Mouse (Mus musculus): ENCODE data around the gene Palld. TPM values are rescaled to one million over a fixed set of nuclear protein-coding genes. Genes with fewer than 3 reads are reported as not detected.

The Palld gene
- polyA plus RNA-seq, 1 experiment from 2014 or later: 84.1 TPM

GRCm38 (mm10) chr8:61480260-61480967 is 422.1 kb downstream of the Palld start:
- ATAC-seq (ENCODE audit: low read depth): no peak
- no peaks in the 10 kb centered on the region for H3K27me3 ChIP-seq (ENCODE audit: control insufficient read depth, insufficient read depth, low read depth, low read length)
- H3K4me2 ChIP-seq (ENCODE audit: low read depth, low read length): no peak overlapping the region
- H3K27ac ChIP-seq (ENCODE audit: low read length): no peak overlapping the region
- no peak overlapping the region for H3K4me3 ChIP-seq (ENCODE audit: low read length)
- no peak overlapping the region for H3K9ac ChIP-seq (ENCODE audit: low read length)
- no peaks in the 10 kb centered on the region for H3K36me3 ChIP-seq (ENCODE audit: control insufficient read depth, insufficient read depth, low read length)
- H3K9me3 ChIP-seq (ENCODE audit: control insufficient read depth, low read length): no peaks in the 10 kb centered on the region
- H3K4me1 ChIP-seq (replicated peaks; ENCODE audit: control insufficient read depth, insufficient read depth, low read length): 0 out of 2 replicates have a peak, but pooled peaks cover 2% of the 10 kb centered on the region
- 81% methylated on average over 14 of the region's 14 CpGs for WGBS

GRCm38 (mm10) chr8:61479506-61480214 is 422.8 kb downstream of the Palld start:
- Histone ChIP-seq H3K4me2 (ENCODE audit: low read depth, low read length) (no peak overlapping the region), H3K4me3 (ENCODE audit: low read length) (no peak overlapping the region), H3K27me3 (ENCODE audit: control insufficient read depth, insufficient read depth, low read depth, low read length) (no peaks in the 10 kb centered on the region), H3K9me3 (ENCODE audit: control insufficient read depth, low read length) (no peaks in the 10 kb centered on the region), H3K4me1 (replicated peaks; ENCODE audit: control insufficient read depth, insufficient read depth, low read length) (0 out of 2 replicates have a peak, but pooled peaks cover 2% of the 10 kb centered on the region), H3K36me3 (ENCODE audit: control insufficient read depth, insufficient read depth, low read length) (no peaks in the 10 kb centered on the region), H3K9ac (ENCODE audit: low read length) (no peak overlapping the region), H3K27ac (ENCODE audit: low read length) (no peak overlapping the region)
- peak; percentile 58 for ATAC-seq (ENCODE audit: low read depth)
- 36% methylated on average over 11 of the region's 11 CpGs for WGBS

DNA sequence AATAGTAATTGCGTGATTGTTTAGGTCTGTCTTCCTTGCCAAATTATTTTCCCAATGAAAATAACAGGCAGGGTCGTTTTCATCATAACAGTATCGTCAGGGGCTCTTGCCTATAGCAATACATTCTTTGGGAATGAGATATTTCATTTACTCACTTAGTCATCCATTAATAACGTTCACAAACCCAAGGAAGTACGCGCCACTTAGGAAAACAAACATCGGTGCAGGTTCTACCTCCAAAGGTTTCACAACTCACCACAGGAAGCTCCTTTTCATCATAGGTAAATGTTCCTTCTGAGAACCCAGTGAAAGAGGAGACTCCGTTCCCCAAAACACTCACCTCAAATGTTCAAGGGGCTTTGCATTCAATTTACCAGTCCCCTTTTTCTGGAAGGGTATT is 423.7 kb downstream of the Palld start:
- peak; percentile 49; the same call in 1 of the 2 replicates for ATAC-seq (ENCODE audit: low read depth)
- no peaks in the 10 kb centered on the region for H3K9me3 ChIP-seq (ENCODE audit: control insufficient read depth, low read length)
- no peaks in the 10 kb centered on the region for H3K27me3 ChIP-seq (ENCODE audit: control insufficient read depth, insufficient read depth, low read depth, low read length)
- H3K4me2 ChIP-seq (ENCODE audit: low read depth, low read length): no peak overlapping the region
- 0 out of 2 replicates have a peak, but pooled peaks cover 2% of the 10 kb centered on the region for H3K4me1 ChIP-seq (replicated peaks; ENCODE audit: control insufficient read depth, insufficient read depth, low read length)
- H3K36me3 ChIP-seq (ENCODE audit: control insufficient read depth, insufficient read depth, low read length): no peaks in the 10 kb centered on the region
- H3K9ac ChIP-seq (ENCODE audit: low read length): no peak overlapping the region
- no peak overlapping the region for H3K4me3 ChIP-seq (ENCODE audit: low read length)
- H3K27ac ChIP-seq (ENCODE audit: low read length): no peak overlapping the region
- WGBS: 41% methylated on average over 8 of the region's 8 CpGs

GRCm38 (mm10) chr8:61478150-61478549 is 424.3 kb downstream of the Palld start:
- H3K4me1 ChIP-seq (replicated peaks; ENCODE audit: control insufficient read depth, insufficient read depth, low read length): 0 out of 2 replicates have a peak, but pooled peaks cover 2% of the 10 kb centered on the region
- H3K4me3 ChIP-seq (ENCODE audit: low read length): no peak overlapping the region
- no peaks in the 10 kb centered on the region for H3K27me3 ChIP-seq (ENCODE audit: control insufficient read depth, insufficient read depth, low read depth, low read length)
- no peak overlapping the region for H3K4me2 ChIP-seq (ENCODE audit: low read depth, low read length)
- H3K27ac ChIP-seq (ENCODE audit: low read length): no peak overlapping the region
- H3K9me3 ChIP-seq (ENCODE audit: control insufficient read depth, low read length): no peaks in the 10 kb centered on the region
- H3K9ac ChIP-seq (ENCODE audit: low read length): no peak overlapping the region
- WGBS: 83% methylated on average over 4 of the region's 4 CpGs
- no peaks in the 10 kb centered on the region for H3K36me3 ChIP-seq (ENCODE audit: control insufficient read depth, insufficient read depth, low read length)
- no peak for ATAC-seq (ENCODE audit: low read depth)

DNA sequence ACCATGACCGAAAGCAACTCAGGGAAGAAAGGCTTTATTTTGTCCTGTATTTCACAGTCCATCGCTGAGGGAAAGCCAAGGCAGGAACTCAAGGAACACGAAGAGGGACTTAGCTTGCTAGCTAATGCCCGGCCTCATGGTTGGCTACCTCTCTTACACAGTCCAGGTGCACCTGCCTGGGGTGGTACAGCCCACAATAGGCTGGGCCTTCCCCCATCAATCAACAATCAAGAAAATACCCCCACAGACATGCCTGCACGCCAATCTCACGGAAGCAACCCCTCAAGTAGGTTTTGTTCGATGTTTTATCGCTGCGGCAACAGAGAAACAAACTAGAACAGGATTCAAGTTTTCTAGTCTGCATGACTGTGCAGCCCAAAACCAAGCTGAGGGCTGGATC is 426.3 kb downstream of the Palld start:
- WGBS: 71% methylated on average over 9 of the region's 9 CpGs
- H3K9ac ChIP-seq (ENCODE audit: low read length): no peak overlapping the region
- no peaks in the 10 kb centered on the region for H3K36me3 ChIP-seq (ENCODE audit: control insufficient read depth, insufficient read depth, low read length)
- no peaks in the 10 kb centered on the region for H3K9me3 ChIP-seq (ENCODE audit: control insufficient read depth, low read length)
- H3K4me2 ChIP-seq (ENCODE audit: low read depth, low read length): no peak overlapping the region
- H3K27me3 ChIP-seq (ENCODE audit: control insufficient read depth, insufficient read depth, low read depth, low read length): no peaks in the 10 kb centered on the region
- no peak overlapping the region for H3K4me3 ChIP-seq (ENCODE audit: low read length)
- no peak overlapping the region for H3K27ac ChIP-seq (ENCODE audit: low read length)
- H3K4me1 ChIP-seq (replicated peaks; ENCODE audit: control insufficient read depth, insufficient read depth, low read length): 0 out of 2 replicates have a peak, but pooled peaks cover 2% of the 10 kb centered on the region
- ATAC-seq (ENCODE audit: low read depth): no peak

- H3K4me2 ChIP-seq (ENCODE audit: low read depth, low read length): no peak overlapping the region
- H3K4me3 ChIP-seq (ENCODE audit: low read length): no peak overlapping the region
- no peaks in the 10 kb centered on the region for H3K27me3 ChIP-seq (ENCODE audit: control insufficient read depth, insufficient read depth, low read depth, low read length)
- H3K4me1 ChIP-seq (replicated peaks; ENCODE audit: control insufficient read depth, insufficient read depth, low read length): 0 out of 2 replicates have a peak, but pooled peaks cover 2% of the 10 kb centered on the region
- no peak overlapping the region for H3K9ac ChIP-seq (ENCODE audit: low read length)
- no peak for ATAC-seq (ENCODE audit: low read depth)
- WGBS: 38% methylated on average over 5 of the region's 6 CpGs
- no peak overlapping the region for H3K27ac ChIP-seq (ENCODE audit: low read length)
- no peaks in the 10 kb centered on the region for H3K36me3 ChIP-seq (ENCODE audit: control insufficient read depth, insufficient read depth, low read length)
- no peaks in the 10 kb centered on the region for H3K9me3 ChIP-seq (ENCODE audit: control insufficient read depth, low read length)
These were observed 427.2 kb downstream of the Palld start for GRCm38 (mm10) chr8:61475251-61475673.

GRCm38 (mm10) chr8:61470213-61470612 is 432.3 kb downstream of the Palld start:
- H3K9me3 ChIP-seq (ENCODE audit: control insufficient read depth, low read length): no peaks in the 10 kb centered on the region

GRCm38 (mm10) chr8:61467553-61467815 is 435.0 kb downstream of the Palld start:
- Histone ChIP-seq H3K27me3 (ENCODE audit: control insufficient read depth, insufficient read depth, low read depth, low read length) (no peaks in the 10 kb centered on the region), H3K27ac (ENCODE audit: low read length) (no peak overlapping the region), H3K9ac (ENCODE audit: low read length) (no peak overlapping the region), H3K9me3 (ENCODE audit: control insufficient read depth, low read length) (no peaks in the 10 kb centered on the region), H3K4me1 (replicated peaks; ENCODE audit: control insufficient read depth, insufficient read depth, low read length) (no peaks in the 10 kb centered on the region), H3K4me3 (ENCODE audit: low read length) (no peak overlapping the region), H3K4me2 (ENCODE audit: low read depth, low read length) (no peak overlapping the region), H3K36me3 (ENCODE audit: control insufficient read depth, insufficient read depth, low read length) (no peaks in the 10 kb centered on the region)
- WGBS: 93% methylated on average over 3 of the region's 3 CpGs
- no peak for ATAC-seq (ENCODE audit: low read depth)

More at GRCm38 (mm10) chr8:61470213-61470612, 432.3 kb downstream of the Palld start:
- H3K27me3 ChIP-seq (ENCODE audit: control insufficient read depth, insufficient read depth, low read depth, low read length): no peaks in the 10 kb centered on the region
- no peak overlapping the region for H3K9ac ChIP-seq (ENCODE audit: low read length)
- H3K36me3 ChIP-seq (ENCODE audit: control insufficient read depth, insufficient read depth, low read length): no peaks in the 10 kb centered on the region
- no peak overlapping the region for H3K27ac ChIP-seq (ENCODE audit: low read length)
- no peaks in the 10 kb centered on the region for H3K4me1 ChIP-seq (replicated peaks; ENCODE audit: control insufficient read depth, insufficient read depth, low read length)
- ATAC-seq (ENCODE audit: low read depth): no peak
- H3K4me3 ChIP-seq (ENCODE audit: low read length): no peak overlapping the region
- H3K4me2 ChIP-seq (ENCODE audit: low read depth, low read length): no peak overlapping the region
- WGBS: 80% methylated on average over 4 of the region's 4 CpGs

DNA sequence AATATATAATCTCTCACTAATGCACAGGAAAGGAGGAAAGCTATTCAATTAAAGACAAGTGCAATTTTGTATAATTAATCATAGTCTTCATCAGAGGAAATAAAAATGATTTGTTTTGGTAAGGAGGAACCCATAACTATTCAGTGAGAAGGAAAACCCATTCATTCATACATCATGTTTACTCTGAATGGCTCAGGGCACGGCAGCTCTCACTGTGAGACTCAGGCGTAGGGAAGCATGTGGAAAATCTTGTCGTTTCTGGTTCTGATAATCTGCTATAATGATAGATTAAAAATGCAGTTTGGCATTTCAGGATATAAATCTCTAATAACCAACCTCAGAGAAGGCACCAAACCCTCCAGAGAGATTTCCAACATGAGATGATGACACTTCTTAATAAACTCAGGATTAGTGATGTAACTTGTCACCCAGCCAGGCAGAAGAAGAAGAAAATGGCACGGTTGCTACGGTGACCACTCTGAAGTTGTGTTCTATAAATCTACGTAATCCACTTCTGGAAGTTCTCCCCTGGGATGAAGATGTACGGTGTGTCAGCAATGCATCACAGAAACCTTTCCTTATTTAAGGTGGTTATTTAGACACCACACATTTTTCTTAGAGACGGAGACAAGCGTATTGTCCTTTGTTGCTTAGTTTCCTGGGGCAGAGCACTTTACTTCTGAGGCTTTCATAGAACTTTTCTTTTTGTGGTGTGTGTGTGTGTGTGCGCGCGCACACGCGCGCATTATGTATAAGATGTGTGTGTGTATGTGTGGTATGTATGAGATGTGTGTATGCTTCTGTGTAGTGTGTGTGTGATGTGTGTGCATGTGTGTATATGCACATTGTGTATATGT is 435.6 kb downstream of the Palld start:
- ATAC-seq (ENCODE audit: low read depth): no peak
- Histone ChIP-seq H3K4me3 (ENCODE audit: low read length) (no peak overlapping the region), H3K36me3 (ENCODE audit: control insufficient read depth, insufficient read depth, low read length) (no peaks in the 10 kb centered on the region), H3K9me3 (ENCODE audit: control insufficient read depth, low read length) (no peaks in the 10 kb centered on the region), H3K4me1 (replicated peaks; ENCODE audit: control insufficient read depth, insufficient read depth, low read length) (no peaks in the 10 kb centered on the region), H3K9ac (ENCODE audit: low read length) (no peak overlapping the region), H3K27ac (ENCODE audit: low read length) (no peak overlapping the region), H3K27me3 (ENCODE audit: control insufficient read depth, insufficient read depth, low read depth, low read length) (no peaks in the 10 kb centered on the region), H3K4me2 (ENCODE audit: low read depth, low read length) (no peak overlapping the region)
- WGBS: 79% methylated on average over 15 of the region's 15 CpGs
